Mouse (Mus musculus): Measurements from ENCODE around the gene 7420426K07Rik.

The 7420426K07Rik gene

GRCm38 (mm10) chr9:98902819-98903218 is at the start of gene 7420426K07Rik:
TSS of gene 7420426K07Rik (plus strand) at chr9:98903119.
- no peak for DNase-seq

GRCm38 (mm10) chr9:98856210-98856609 is 46.7 kb upstream of the 7420426K07Rik start, which contains the start of gene Prr23a2:
TSS of gene Prr23a2 (plus strand) at chr9:98856494.
- DNase-seq, result no peak

GRCm38 (mm10) chr9:98863463-98863862 is 39.5 kb upstream of the 7420426K07Rik start:
- DNase-seq, result no peak

GRCm38 (mm10) chr9:98864571-98864970 is 38.3 kb upstream of the 7420426K07Rik start, which contains the start of gene Prr23a3:
TSS of gene Prr23a3 (plus strand) at chr9:98864767.
- no peak for DNase-seq

GRCm38 (mm10) chr9:98901486-98901885 is 1.4 kb upstream of the 7420426K07Rik start:
- DNase-seq, result no peak

GRCm38 (mm10) chr9:98920629-98921523 is 18.0 kb downstream of the 7420426K07Rik start:
- no peak for DNase-seq

- DNase-seq, result no peak
Measured at GRCm38 (mm10) chr9:98923119-98923518, 20.2 kb downstream of the 7420426K07Rik start.

- no peak for DNase-seq
Measured at GRCm38 (mm10) chr9:98924183-98924582, 21.3 kb downstream of the 7420426K07Rik start.

- DNase-seq, result no peak
Measured at GRCm38 (mm10) chr9:98929496-98929895, 26.6 kb downstream of the 7420426K07Rik start.

- no peak for DNase-seq
Measured at GRCm38 (mm10) chr9:98932931-98933330, 30.0 kb downstream of the 7420426K07Rik start.

GRCm38 (mm10) chr9:98935190-98935909 is 32.4 kb downstream of the 7420426K07Rik start:
- DNase-seq, result no peak

GRCm38 (mm10) chr9:98939290-98939689 is 36.4 kb downstream of the 7420426K07Rik start:
- DNase-seq, result no peak

- no peak for DNase-seq
Measured at GRCm38 (mm10) chr9:98952171-98953050, 49.5 kb downstream of the 7420426K07Rik start.

- DNase-seq, result no peak
Measured at GRCm38 (mm10) chr9:98953291-98953690, 50.4 kb downstream of the 7420426K07Rik start.

- no peak for DNase-seq
Measured at GRCm38 (mm10) chr9:98953830-98954229, 50.9 kb downstream of the 7420426K07Rik start.
